Mouse (Mus musculus) telencephalon, adult 2 months (tissue): ENCODE results near the gene Tac4.

Experiments used
- DNase-seq: peaks from one replicate; pipeline ENCODE4 v3.0.0-alpha.2; 2011; ENCODE audit warnings: low read depth, low spot score

Gene Tac4

GRCm38 (mm10) chr11:95259088-95259849, 2.1 kb upstream of the Tac4 start:
- DNase-seq: peak; percentile 22

GRCm38 (mm10) chr11:95263816-95264454, 2.6 kb downstream of the Tac4 start:
- DNase-seq: no peak

GRCm38 (mm10) chr11:95264455-95265013, 3.2 kb downstream of the Tac4 start:
- DNase-seq: no peak

- DNase-seq: no peak
These were observed 5.4 kb downstream of the Tac4 start for GRCm38 (mm10) chr11:95266540-95267245.

GRCm38 (mm10) chr11:95273661-95274060, 12.3 kb downstream of the Tac4 start:
- DNase-seq: no peak

GRCm38 (mm10) chr11:95274613-95275012, 13.3 kb downstream of the Tac4 start:
- DNase-seq: no peak

GRCm38 (mm10) chr11:95276056-95276455, 14.7 kb downstream of the Tac4 start:
- DNase-seq: no peak

GRCm38 (mm10) chr11:95279061-95279659, 17.8 kb downstream of the Tac4 start:
- DNase-seq: no peak

- no peak for DNase-seq
These were observed 21.0 kb downstream of the Tac4 start for GRCm38 (mm10) chr11:95282331-95282730.

GRCm38 (mm10) chr11:95291998-95292397, 30.7 kb downstream of the Tac4 start:
- no peak for DNase-seq

- DNase-seq: no peak
These were observed 31.8 kb downstream of the Tac4 start for GRCm38 (mm10) chr11:95293017-95293624.

GRCm38 (mm10) chr11:95295736-95296135, 34.4 kb downstream of the Tac4 start:
- DNase-seq: no peak

- no peak for DNase-seq
These were observed 36.8 kb downstream of the Tac4 start for GRCm38 (mm10) chr11:95298146-95298545.

- DNase-seq: no peak
These were observed 38.6 kb downstream of the Tac4 start for GRCm38 (mm10) chr11:95299886-95300285.

GRCm38 (mm10) chr11:95301772-95302171, 40.4 kb downstream of the Tac4 start:
- DNase-seq: no peak

GRCm38 (mm10) chr11:95305600-95305999, 44.3 kb downstream of the Tac4 start:
- no peak for DNase-seq

- DNase-seq: no peak
These were observed 46.2 kb downstream of the Tac4 start for GRCm38 (mm10) chr11:95307526-95307925.

GRCm38 (mm10) chr11:95309510-95310006, 48.2 kb downstream of the Tac4 start:
- DNase-seq: peak; percentile 99

- DNase-seq: peak; percentile 100
These were observed 48.8 kb downstream of the Tac4 start, which contains the start of gene Kat7 for GRCm38 (mm10) chr11:95310007-95310647. Gene Kat7, minus strand, starts transcription at chr11:95310246.

GRCm38 (mm10) chr11:95310648-95311424, 49.5 kb downstream of the Tac4 start:
- DNase-seq: no peak
